Mouse (Mus musculus): ENCODE data around the gene Tmem229b.

- TF ChIP-seq E2F4 (IDR thresholded peaks at IDR 0.05; ENCODE audit: insufficient read depth) (no peak), POLR2A (IDR thresholded peaks at IDR 0.05; ENCODE audit: insufficient read length, low read depth) (no peak)
Observed at GRCm38 (mm10) chr12:79039708-79040107, 32.3 kb upstream of the Tmem229b start.
